Mouse (Mus musculus): ENCODE data around the gene Cntrl.

DNA sequence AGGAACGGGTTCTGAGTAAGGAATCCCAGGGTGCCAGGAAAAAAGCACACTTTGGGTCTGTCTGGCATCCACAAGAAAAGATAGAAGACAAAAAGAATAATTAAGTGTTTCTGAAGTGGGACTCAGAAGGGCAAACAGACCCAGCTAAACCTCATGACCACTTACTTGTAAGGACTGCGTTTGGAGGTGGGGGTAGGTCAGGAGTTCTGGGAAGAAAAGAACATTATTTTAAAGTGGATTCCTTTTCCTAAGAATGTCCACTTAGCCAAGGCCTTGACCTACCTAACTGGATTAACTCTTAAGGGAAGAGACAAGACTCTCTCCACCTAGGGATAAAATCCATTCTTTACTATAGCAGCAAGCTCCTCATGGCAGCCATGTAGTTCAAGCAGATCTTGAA, 36.7 kb upstream of the Cntrl start:
- TF ChIP-seq CTCF (IDR thresholded peaks at IDR 0.05; ENCODE audit: low read depth) (no peak), EP300 (IDR thresholded peaks at IDR 0.05; ENCODE audit: low read depth) (no peak)
